Mouse (Mus musculus) Patski (cell line): ENCODE measurements around the gene Timm13. TPM values are rescaled to one million over a fixed set of nuclear protein-coding genes. Genes with fewer than 3 reads are reported as not detected.

Source experiments
- ATAC-seq: fragments of 100-300 bp; one replicate; pipeline ENCODE4 v1.8.0; 2021
- CTCF ChIA-PET: fragments of 350-600 bp; sonication (Branson Sonifier 250); formaldehyde crosslinking; loops from one replicate; lab custom pipeline; 2022; ENCODE audit warnings: inconsistent platforms; lab: Charles Lee
- POLR2A ChIA-PET: fragments of 350-600 bp; sonication (Branson Sonifier 250); formaldehyde crosslinking; loops from one replicate; lab custom pipeline; 2022; ENCODE audit warnings: antibody characterized with exemption, inconsistent platforms; lab: Charles Lee
- DNase-seq: peaks from one replicate; pipeline ENCODE4 v3.0.0-alpha.2; 2011; ENCODE audit warnings: low read depth, low spot score
- H3K27me3 ChIP-seq: fragments of 371-371 bp; one replicate; pipeline ENCODE4 v1.5.1; 2021
- CTCF ChIP-seq: fragments of 100-300 bp; IDR thresholded peaks from one replicate; pipeline ENCODE4 v1.5.1; 2021
- in situ Hi-C: fragments of 300-500 bp; cut with MboI; formaldehyde crosslinking; loops from 3 replicates; pipeline ENCODE4 v1.11.1; 2018; ENCODE audit warnings: low pct_unique_long_range_greater_than_20kb, mixed read lengths
- polyA plus RNA-seq: library from polyadenylated mRNA; unstranded; gene quantifications from one replicate; pipeline ENCODE4 v1.2.3, GENCODE M21; 2021

Timm13 gene
- polyA plus RNA-seq, 1 experiment from 2014 or later, result 253 TPM

DNA sequence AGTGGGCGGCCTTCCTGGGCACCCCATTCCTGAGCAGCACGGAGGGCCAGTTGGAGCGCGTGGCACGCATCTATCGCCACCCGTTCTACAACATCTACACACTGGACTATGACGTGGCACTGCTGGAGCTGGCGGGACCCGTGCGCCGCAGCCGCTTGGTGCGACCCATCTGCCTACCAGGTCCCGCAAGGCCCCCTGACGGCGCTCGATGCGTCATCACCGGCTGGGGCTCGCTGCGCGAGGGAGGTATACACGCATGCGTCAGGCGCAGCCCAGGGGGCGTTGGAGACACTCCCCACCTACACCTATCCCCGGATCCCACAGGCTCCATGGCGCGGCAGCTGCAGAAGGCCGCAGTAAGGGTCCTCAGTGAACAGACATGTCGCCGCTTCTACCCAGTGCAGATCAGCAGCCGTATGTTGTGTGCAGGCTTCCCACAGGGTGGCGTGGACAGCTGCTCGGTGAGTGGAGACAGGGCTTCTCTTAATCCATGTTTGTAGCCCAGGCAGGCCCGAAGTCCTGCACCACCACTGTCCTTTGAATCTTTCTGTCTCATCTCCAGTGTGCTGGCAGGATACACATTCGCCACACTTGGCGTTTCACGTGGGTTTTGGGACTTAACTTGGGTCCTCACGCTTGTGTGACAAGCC, 2.8 kb downstream of the Timm13 start:
- H3K27me3 ChIP-seq, result no peaks in the 10 kb centered on the region
- TF ChIP-seq CTCF, result no peak
- POLR2A ChIA-PET, result no interaction called here
- DNase-seq (no peak), ATAC-seq (no peak)
- in situ Hi-C loops, result no loop called here
- CTCF ChIA-PET, result interaction anchor here (1.0 kb wide), 1 partner anchor 16 kb away, joined by 3 read pairs; no protein-coding TSS in a partner anchor

- CTCF ChIA-PET, result interaction anchor here (1.3 kb wide), 1 partner anchor 17 kb away, joined by 3 read pairs; no protein-coding TSS in a partner anchor
- no peaks in the 10 kb centered on the region for H3K27me3 ChIP-seq
- ATAC-seq (no peak), DNase-seq (no peak)
- POLR2A ChIA-PET, result interaction anchor here (1.4 kb wide), 1 partner anchor 68 kb away, joined by 3 read pairs; no protein-coding TSS in a partner anchor
- TF ChIP-seq CTCF, result no peak
- in situ Hi-C loops, result no loop called here
Observed at GRCm38 (mm10) chr10:80896581-80897485, 3.9 kb downstream of the Timm13 start.

DNA sequence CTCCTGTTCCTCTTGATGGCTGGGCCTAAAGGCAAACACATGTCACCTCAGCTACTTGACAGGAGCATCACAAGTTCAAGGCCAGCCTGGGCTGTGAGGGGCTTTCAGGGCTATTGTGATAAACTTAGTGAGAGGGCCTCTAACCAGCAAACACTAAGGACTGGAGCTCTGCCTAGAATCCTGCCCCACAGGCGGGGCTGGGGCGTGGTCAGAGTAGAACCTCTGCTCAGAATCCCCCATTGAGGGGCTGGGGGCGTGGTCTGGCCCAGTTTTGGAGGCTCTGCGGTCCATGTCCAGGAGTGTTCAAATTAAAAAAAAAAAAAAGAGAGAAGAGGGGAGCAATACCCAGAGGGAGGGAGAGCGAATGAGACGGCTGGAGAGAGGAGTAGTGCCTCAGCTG, 5.1 kb downstream of the Timm13 start:
- DNase-seq (no peak), ATAC-seq (no peak)
- ChIA-PET POLR2A (interaction anchor here (1.4 kb wide), 1 partner anchor 67 kb away, joined by 3 read pairs; no protein-coding TSS in a partner anchor), CTCF (interaction anchor here (1.0 to 1.3 kb wide), 2 partner anchors 15 to 16 kb away, joined by 3 to 4 read pairs; no protein-coding TSS in a partner anchor)
- in situ Hi-C loops, result no loop called here
- H3K27me3 ChIP-seq, result no peaks in the 10 kb centered on the region
- TF ChIP-seq CTCF, result no peak

DNA sequence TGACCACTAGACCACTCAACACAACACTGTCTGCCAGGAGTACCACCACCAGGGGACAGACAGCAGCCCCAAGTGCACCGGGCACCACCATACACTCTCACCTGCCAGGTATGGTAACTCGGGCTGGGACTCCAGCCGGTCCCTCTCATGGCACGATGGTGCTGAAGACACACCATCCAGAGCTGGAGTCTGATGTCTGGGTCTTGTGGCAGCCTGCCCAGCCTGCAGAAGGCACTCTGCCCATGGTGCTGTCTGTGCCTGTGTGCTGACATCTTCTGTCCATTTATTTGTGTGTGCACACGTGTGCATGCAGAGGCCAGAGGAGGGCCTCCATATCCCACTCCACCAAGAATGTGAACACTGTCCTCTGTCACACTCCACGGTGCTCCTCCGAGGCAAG, 5.7 kb downstream of the Timm13 start:
- ChIA-PET CTCF (interaction anchor here (1.0 kb wide), 1 partner anchor 14 kb away, joined by 4 read pairs; no protein-coding TSS in a partner anchor), POLR2A (interaction anchor here (1.4 kb wide), 1 partner anchor 66 kb away, joined by 3 read pairs; no protein-coding TSS in a partner anchor)
- DNase-seq (no peak), ATAC-seq (no peak)
- in situ Hi-C loops, result no loop called here
- peaks cover 2% of the 10 kb centered on the region for H3K27me3 ChIP-seq
- TF ChIP-seq CTCF, result no peak

DNA sequence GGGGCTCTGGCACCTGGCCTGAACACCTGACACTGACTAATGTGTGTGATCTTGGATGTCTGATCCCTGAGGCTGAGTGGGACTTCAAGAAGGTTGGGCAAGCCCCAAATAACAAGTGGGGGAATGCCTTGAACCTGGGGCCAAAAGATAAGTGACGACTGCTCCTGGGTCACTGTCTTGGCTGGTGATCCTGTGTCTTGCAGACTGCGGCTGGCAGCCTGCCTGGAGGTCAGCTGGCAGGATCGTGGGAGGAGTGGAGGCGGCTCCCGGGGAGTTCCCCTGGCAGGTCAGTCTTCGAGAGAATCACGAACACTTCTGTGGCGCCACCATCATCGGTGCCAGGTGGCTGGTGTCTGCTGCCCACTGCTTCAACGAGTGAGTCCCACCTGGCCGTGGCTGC, 13.6 kb downstream of the Timm13 start:
- DNase-seq, result no peak
- TF ChIP-seq CTCF, result no peak
- ChIA-PET POLR2A (interaction anchor here (1.0 kb wide), 1 partner anchor 16 kb away, joined by 3 read pairs; the partner anchor contains the start of gene Tmprss9), CTCF (no interaction called here)
- H3K27me3 ChIP-seq, result peaks cover 7% of the 10 kb centered on the region
- ATAC-seq, result no peak
- in situ Hi-C loops, result no loop called here

GRCm38 (mm10) chr10:80881301-80881700, 19.5 kb downstream of the Timm13 start:
- in situ Hi-C loops, result loop anchor here (5.0 kb wide), 1 partner anchor 116 kb away; no protein-coding TSS in a partner anchor
- POLR2A ChIA-PET, result interaction anchor here (0.6 to 1.6 kb wide), 2 partner anchors 52 to 144 kb away, joined by 3 read pairs; no protein-coding TSS in a partner anchor
- DNase-seq (no peak), ATAC-seq (no peak)
- H3K27me3 ChIP-seq, result peaks cover 4% of the 10 kb centered on the region
- CTCF ChIA-PET, result interaction anchor here (0.6 to 3.1 kb wide), 20 partner anchors 10 to 143 kb away, joined by 3 to 23 read pairs (median 4); partner anchors contain the start of genes Jsrp1 and Tmprss9
- no peak for TF ChIP-seq CTCF

GRCm38 (mm10) chr10:80880901-80881300, 19.9 kb downstream of the Timm13 start:
- DNase-seq (no peak), ATAC-seq (no peak)
- in situ Hi-C loops, result loop anchor here (5.0 kb wide), 1 partner anchor 116 kb away; no protein-coding TSS in a partner anchor
- ChIA-PET CTCF (interaction anchor here (0.6 to 3.1 kb wide), 20 partner anchors 10 to 143 kb away, joined by 3 to 23 read pairs (median 4); partner anchors contain the start of genes Jsrp1 and Tmprss9), POLR2A (no interaction called here)
- no peak for TF ChIP-seq CTCF
- H3K27me3 ChIP-seq, result peaks cover 4% of the 10 kb centered on the region

- in situ Hi-C loops, result loop anchor here (5.0 kb wide), 1 partner anchor 117 kb away; no protein-coding TSS in a partner anchor
- peaks cover 4% of the 10 kb centered on the region for H3K27me3 ChIP-seq
- ATAC-seq, result no peak
- no peak for DNase-seq
- TF ChIP-seq CTCF, result no peak
- POLR2A ChIA-PET, result no interaction called here
- CTCF ChIA-PET, result interaction anchor here (0.9 to 4.0 kb wide), 10 partner anchors 9 to 132 kb away, joined by 3 to 23 read pairs (median 8); partner anchors contain the start of genes Jsrp1 and Tmprss9
Observed at GRCm38 (mm10) chr10:80880131-80880641, 20.6 kb downstream of the Timm13 start.

- CTCF ChIA-PET, result interaction anchor here (1.2 to 4.0 kb wide), 3 partner anchors 18 to 129 kb away, joined by 3 to 21 read pairs (median 5); no protein-coding TSS in a partner anchor
- POLR2A ChIA-PET, result no interaction called here
- ATAC-seq, result no peak
- TF ChIP-seq CTCF, result no peak
- peaks cover 13% of the 10 kb centered on the region for H3K27me3 ChIP-seq
- in situ Hi-C loops, result loop anchor here (5.0 kb wide), 2 partner anchors 54 to 129 kb away; no protein-coding TSS in a partner anchor
- DNase-seq, result no peak
Observed at GRCm38 (mm10) chr10:80876594-80876993, 24.2 kb downstream of the Timm13 start.
